Mouse (Mus musculus) CH12.LX (cell line): Measurements from ENCODE around the gene Creb3l2. TPM values are rescaled to one million over a fixed set of nuclear protein-coding genes. Genes with fewer than 3 reads are reported as not detected.

Source experiments
- DNase-seq: peaks from one replicate; pipeline ENCODE4 v3.0.0-alpha.2; 2013; ENCODE audit errors: extremely low read depth
- H3K27ac ChIP-seq: 2 replicates; pipeline ENCODE4 v1.5.1; 2012; ENCODE audit warnings: low read depth, mild to moderate bottlenecking, control low read depth, moderate library complexity; ENCODE audit not compliant: insufficient read depth
- H3K27me3 ChIP-seq: replicated peaks from 2 replicates; pipeline ENCODE3; 2012; ENCODE audit warnings: inconsistent platforms
- H3K36me3 ChIP-seq, 2 experiments: replicated peaks in 1 of 2; 2 replicates each; pipeline versions ENCODE3 to v1.6.1; 2012; ENCODE audit warnings: inconsistent platforms in 1 of 2, low read length in 1 of 2, mild to moderate bottlenecking in 1 of 2, mixed read lengths in 1 of 2, moderate library complexity in 1 of 2; ENCODE audit not compliant: control insufficient read depth in 1 of 2, insufficient read depth in 1 of 2
- H3K4me1 ChIP-seq, 2 experiments: 2 replicates each; pipeline ENCODE4 v1.6.1; 2012; ENCODE audit warnings: inconsistent platforms in 1 of 2, moderate library complexity in 1 of 2; ENCODE audit not compliant: insufficient read depth in 2 of 2, control insufficient read depth in 1 of 2
- H3K4me2 ChIP-seq: 2 replicates; pipeline ENCODE4 v1.6.1; 2012; ENCODE audit warnings: low read depth, mild to moderate bottlenecking, control low read depth; ENCODE audit not compliant: poor library complexity, insufficient read depth, severe bottlenecking
- H3K4me3 ChIP-seq, 3 experiments: fragments of 150-350 bp in 1 of 3; sonication (generic) in 1 of 3; replicated peaks in 1 of 3; 2 replicates each; pipeline versions ENCODE3 to v1.5.1; 2011 to 2012; ENCODE audit warnings: low read depth in 2 of 3, low read length in 2 of 3, mild to moderate bottlenecking in 2 of 3, moderate library complexity in 2 of 3, control low read depth in 1 of 3, improper control_type of control experiment in 1 of 3, inconsistent platforms in 1 of 3, mixed read lengths in 1 of 3; ENCODE audit not compliant: poor library complexity in 1 of 3
- H3K79me2 ChIP-seq: replicated peaks from 2 replicates; pipeline ENCODE4 v1.6.1; 2012; ENCODE audit warnings: mild to moderate bottlenecking, moderate library complexity; ENCODE audit not compliant: control insufficient read depth, poor library complexity, insufficient read depth, severe bottlenecking; ENCODE audit errors: extremely low read depth
- H3K9ac ChIP-seq: 2 replicates; pipeline ENCODE4 v1.6.1; 2012; ENCODE audit warnings: low read depth, mild to moderate bottlenecking, control low read depth, moderate library complexity; ENCODE audit not compliant: insufficient read depth
- H3K9me3 ChIP-seq: replicated peaks from 2 replicates; pipeline ENCODE3; 2012; ENCODE audit warnings: low read length, inconsistent platforms, mixed read lengths
- BHLHE40 ChIP-seq: IDR thresholded peaks from 2 replicates; pipeline ENCODE4 v1.6.1; 2011; ENCODE audit warnings: mild to moderate bottlenecking, low read depth, low read length, improper control_type of control experiment
- CHD1 ChIP-seq: IDR thresholded peaks from 2 replicates; pipeline ENCODE4 v1.6.1; 2012; ENCODE audit warnings: low read depth, low read length, improper control_type of control experiment, inconsistent platforms
- CHD2 ChIP-seq: IDR thresholded peaks from 2 replicates; pipeline ENCODE4 v1.6.1; 2011; ENCODE audit warnings: low read length, improper control_type of control experiment
- EP300 ChIP-seq: IDR thresholded peaks from 2 replicates; pipeline ENCODE4 v1.6.1; 2011; ENCODE audit warnings: low read length, improper control_type of control experiment
- ETS1 ChIP-seq: conservative IDR thresholded peaks from 2 replicates; pipeline ENCODE4 v1.6.1; 2012; ENCODE audit warnings: low read depth, mild to moderate bottlenecking, inconsistent platforms, low read length, improper control_type of control experiment, moderate library complexity
- GABPA ChIP-seq: IDR thresholded peaks from 2 replicates; pipeline ENCODE4 v1.6.1; 2012; ENCODE audit warnings: low read depth, low read length, improper control_type of control experiment, inconsistent platforms; ENCODE audit not compliant: insufficient replicate concordance
- IRF4 ChIP-seq: IDR thresholded peaks from 2 replicates; pipeline ENCODE4 v1.6.1; 2014; ENCODE audit warnings: low read depth, mild to moderate bottlenecking, inconsistent platforms, low read length, improper control_type of control experiment
- JUN ChIP-seq: IDR thresholded peaks from 2 replicates; pipeline ENCODE4 v1.6.1; 2011; ENCODE audit warnings: low read depth, mild to moderate bottlenecking, low read length, improper control_type of control experiment, moderate library complexity; ENCODE audit not compliant: insufficient read depth
- JUND ChIP-seq: conservative IDR thresholded peaks from 2 replicates; pipeline ENCODE4 v1.6.1; 2011; ENCODE audit warnings: low read depth, low read length, improper control_type of control experiment
- KAT2A ChIP-seq: IDR thresholded peaks from 2 replicates; pipeline ENCODE4 v1.6.1; 2012; ENCODE audit warnings: low read length, improper control_type of control experiment, inconsistent platforms; ENCODE audit not compliant: insufficient replicate concordance
- MAZ ChIP-seq: IDR thresholded peaks from 2 replicates; pipeline ENCODE4 v1.6.1; 2012; ENCODE audit warnings: low read depth, mild to moderate bottlenecking, inconsistent platforms, low read length, improper control_type of control experiment, moderate library complexity
- MYC ChIP-seq: IDR thresholded peaks from 2 replicates; pipeline ENCODE4 v1.6.1; 2011; ENCODE audit warnings: low read depth, mild to moderate bottlenecking, improper control_type of control experiment, low read length
- POLR2A ChIP-seq: IDR thresholded peaks from 2 replicates; pipeline ENCODE4 v1.6.1; 2011; ENCODE audit warnings: low read depth, mild to moderate bottlenecking, improper control_type of control experiment, low read length
- POLR2AphosphoS2 ChIP-seq: IDR thresholded peaks from 2 replicates; pipeline ENCODE4 v1.6.1; 2011; ENCODE audit warnings: low read depth, low read length, improper control_type of control experiment
- RCOR1 ChIP-seq: conservative IDR thresholded peaks from 2 replicates; pipeline ENCODE4 v1.6.1; 2012; ENCODE audit warnings: low read depth, mild to moderate bottlenecking, inconsistent platforms, low read length, improper control_type of control experiment
- TBP ChIP-seq: conservative IDR thresholded peaks from 2 replicates; pipeline ENCODE4 v1.6.1; 2011; ENCODE audit warnings: low read depth, low read length, improper control_type of control experiment
- USF1 ChIP-seq: IDR thresholded peaks from 2 replicates; pipeline ENCODE4 v1.6.1; 2014; ENCODE audit warnings: low read depth, mild to moderate bottlenecking, inconsistent platforms, low read length, improper control_type of control experiment
- dilution Hi-C: fragments of 300-500 bp; cut with MboI; formaldehyde crosslinking; loops from 2 replicates; pipeline ENCODE4 v1.14.3; 2020; ENCODE audit warnings: low sequenced_read_pairs; ENCODE audit not compliant: extremely low pct_unique_long_range_greater_than_20kb, extremely low pct_ligation_motif_present
- in situ Hi-C: fragments of 300-500 bp; cut with MboI; formaldehyde crosslinking; loops from 3 replicates; pipeline ENCODE4 v1.14.3; 2019; ENCODE audit warnings: low sequenced_read_pairs, low pct_ligation_motif_present, low pct_unique_long_range_greater_than_20kb, mixed read lengths
- polyA plus RNA-seq: library from polyadenylated mRNA; unstranded; fragments of >175 nt; gene quantifications from 2 replicates; pipeline ENCODE4 v1.2.1, GENCODE M21; 2012; ENCODE audit warnings: low read depth; ENCODE audit not compliant: insufficient read length
- total RNA-seq, 2 experiments: library from RNA; depleted of rRNA; stranded (reverse); fragments of 300-350 nt in 1 of 2; fragments of >200 nt in 1 of 2; gene quantifications; 2 replicates each; pipeline ENCODE4 v1.2.3; 2012 to 2014

The Creb3l2 gene
- total and polyA plus RNA-seq, 3 experiments: 1.5 to 8.5 (median 7.0) TPM

DNA sequence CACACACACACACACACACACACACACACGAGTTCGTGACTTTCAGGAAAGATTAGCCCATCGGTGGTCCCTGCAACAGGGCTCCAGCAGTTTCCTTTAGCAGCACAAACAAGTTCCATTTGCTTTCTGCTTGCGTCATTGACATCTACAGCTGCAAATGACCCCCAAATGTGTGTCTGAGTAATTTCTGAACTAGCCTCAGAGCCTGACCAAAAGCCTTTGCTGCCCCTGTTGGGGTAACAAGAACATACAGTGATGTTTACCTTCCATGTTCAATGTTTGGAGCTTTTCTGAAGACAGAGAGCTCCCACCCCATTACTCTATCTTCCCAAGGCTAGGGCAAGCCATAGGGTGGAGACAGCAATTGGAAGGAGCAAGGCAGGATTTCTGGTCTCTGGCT lies 54.7 kb downstream of the Creb3l2 start:
- Histone ChIP-seq H3K27me3 (no peaks in the 10 kb centered on the region), H3K4me3 (no peak overlapping the region), H3K36me3 (peaks cover 5 to 29% of the 10 kb centered on the region in 2 experiments), H3K4me2 (0 out of 2 replicates have a peak overlapping the region, but pooled peaks have one; percentile 46), H3K4me1 (peaks cover 0 to 9% of the 10 kb centered on the region in 2 experiments; a peak in 2 of 4 replicates), H3K27ac (peak overlapping the region; percentile 40; the same call in 1 of the 2 replicates), H3K9ac (no peak overlapping the region), H3K79me2 (peaks cover 12% of the 10 kb centered on the region), H3K9me3 (no peaks in the 10 kb centered on the region)
- peak; percentile 79 for TF ChIP-seq JUND
- TF ChIP-seq BHLHE40: no peak
- TF ChIP-seq IRF4: peak; percentile 79
- TF ChIP-seq EP300: peak; percentile 41
- TF ChIP-seq CHD1: no peak
- TF ChIP-seq JUN: 0 out of 2 replicates have a peak, but pooled peaks have one; percentile 30
- no peak for TF ChIP-seq CHD2
- DNase-seq: no peak
- dilution Hi-C loops: no loop called here
- in situ Hi-C loops: no loop called here

DNA sequence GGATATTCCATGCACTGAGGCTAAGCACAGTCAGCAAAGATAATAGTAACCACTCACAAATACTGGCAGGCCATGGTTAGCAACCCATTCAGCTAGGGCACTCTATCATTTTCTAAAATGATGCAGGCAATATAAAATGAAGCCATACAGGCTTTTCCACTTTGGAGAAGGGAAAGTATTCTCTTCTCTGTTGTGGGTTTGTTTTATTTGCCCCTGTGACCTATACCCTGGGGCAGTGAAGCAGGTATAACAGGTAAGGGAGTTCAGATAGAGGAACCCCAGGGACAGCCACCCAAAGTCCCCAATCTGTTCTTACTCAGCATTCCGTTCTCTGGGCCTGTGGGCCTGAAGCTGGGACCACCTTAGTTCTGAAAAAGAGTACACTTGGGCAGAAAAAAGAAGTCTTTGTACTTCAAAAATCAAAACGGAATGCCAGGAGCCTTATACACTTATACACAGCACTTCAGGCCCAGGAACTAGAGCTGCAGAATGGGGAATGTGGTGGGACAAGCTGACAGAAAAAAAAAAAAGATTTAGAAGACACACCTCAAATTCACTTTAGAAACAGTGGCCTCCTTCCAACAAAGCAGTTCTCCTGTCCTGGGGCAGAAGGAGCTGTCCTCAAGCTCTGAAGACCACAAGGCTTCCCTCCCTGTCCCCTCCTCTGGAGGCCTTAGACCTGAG lies 56.2 kb downstream of the Creb3l2 start:
- in situ Hi-C loops (no loop called here), dilution Hi-C loops (no loop called here)
- no peak overlapping the region for H3K4me2 ChIP-seq
- H3K9ac ChIP-seq: no peak overlapping the region
- peaks cover 5 to 30% of the 10 kb centered on the region in 2 experiments for H3K36me3 ChIP-seq
- no peak for DNase-seq
- H3K27me3 ChIP-seq: no peaks in the 10 kb centered on the region
- H3K79me2 ChIP-seq: peaks cover 7% of the 10 kb centered on the region
- H3K4me1 ChIP-seq: peaks cover 0 to 9% of the 10 kb centered on the region in 2 experiments; a peak in 2 of 4 replicates
- TF ChIP-seq JUND (no peak), MYC (no peak), POLR2A (no peak), IRF4 (no peak), MAZ (no peak), GABPA (no peak), KAT2A (no peak), TBP (no peak), RCOR1 (no peak), POLR2AphosphoS2 (no peak), USF1 (no peak), ETS1 (no peak)
- H3K9me3 ChIP-seq: no peaks in the 10 kb centered on the region
- no peak overlapping the region for H3K27ac ChIP-seq
- H3K4me3 ChIP-seq: no peak overlapping the region
